Mouse (Mus musculus): Measurements from ENCODE around the gene Trem1. TPM values are rescaled to one million over a fixed set of nuclear protein-coding genes. Genes with fewer than 3 reads are reported as not detected.

Gene Trem1
- polyA plus RNA-seq, 1 experiment, result 0.03 TPM

DNA sequence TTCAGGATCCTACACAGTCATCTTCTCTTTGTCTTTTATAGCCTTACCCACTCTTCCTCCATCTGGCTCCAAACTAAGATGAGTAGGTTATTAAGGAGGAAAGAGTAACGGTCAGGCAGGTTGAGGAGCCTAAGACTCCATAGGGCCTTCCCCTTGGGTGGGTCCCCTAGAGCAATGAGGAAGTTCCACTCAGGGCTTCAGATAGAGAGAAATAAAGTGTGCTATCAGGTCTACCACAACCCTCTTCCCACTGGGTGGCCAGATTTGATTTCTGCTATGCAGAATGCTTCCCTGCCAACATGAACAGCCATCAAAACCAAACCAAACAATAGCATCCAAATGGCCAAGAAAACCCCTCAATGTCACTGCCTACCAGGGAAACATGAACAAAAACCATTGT lies 35.0 kb downstream of the Trem1 start:
- Histone ChIP-seq H3K36me3 (ENCODE audit: control insufficient read depth, insufficient read depth, low read length) (no peaks in the 10 kb centered on the region), H3K4me3 (ENCODE audit: insufficient read depth, low read depth, low read length) (no peak overlapping the region), H3K27ac (ENCODE audit: insufficient read depth, low read depth, low read length) (no peak overlapping the region), H3K27me3 (replicated peaks; ENCODE audit: control insufficient read depth, insufficient read depth, low read length) (no peaks in the 10 kb centered on the region), H3K4me1 (ENCODE audit: control insufficient read depth, insufficient read depth, low read length) (no peaks in the 10 kb centered on the region)
- TF ChIP-seq CTCF (conservative IDR thresholded peaks at IDR 0.05; ENCODE audit: insufficient read depth, insufficient read length, low read depth, low read length), result no peak
- TF ChIP-seq POLR2A (IDR thresholded peaks at IDR 0.05; ENCODE audit: low read depth, low read length), result no peak
- WGBS, result 83% methylated on average over 1 of the region's 1 CpGs
- no peak for DNase-seq

DNA sequence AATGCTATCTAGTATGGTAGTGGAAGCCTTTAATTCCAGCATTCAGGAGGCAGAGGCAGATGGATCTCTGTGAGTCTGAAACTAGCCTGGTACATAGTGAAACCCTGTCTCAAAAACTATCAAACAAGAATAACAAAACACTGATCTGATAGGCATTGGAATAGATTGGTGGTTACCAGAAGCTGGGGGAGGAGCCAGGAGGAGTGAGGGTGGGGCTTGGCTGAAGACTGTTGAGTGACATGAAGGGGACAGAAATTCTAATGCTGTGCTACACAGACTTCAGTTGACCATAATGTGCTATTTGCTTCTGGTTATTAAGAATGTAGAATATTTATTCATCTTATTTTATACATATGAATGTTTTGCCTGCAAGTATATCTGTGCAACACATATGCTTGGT lies 35.7 kb downstream of the Trem1 start:
- DNase-seq, result no peak
- TF ChIP-seq CTCF (conservative IDR thresholded peaks at IDR 0.05; ENCODE audit: insufficient read depth, insufficient read length, low read depth, low read length) (no peak), POLR2A (IDR thresholded peaks at IDR 0.05; ENCODE audit: low read depth, low read length) (no peak)
- no peaks in the 10 kb centered on the region for H3K36me3 ChIP-seq (ENCODE audit: control insufficient read depth, insufficient read depth, low read length)

DNA sequence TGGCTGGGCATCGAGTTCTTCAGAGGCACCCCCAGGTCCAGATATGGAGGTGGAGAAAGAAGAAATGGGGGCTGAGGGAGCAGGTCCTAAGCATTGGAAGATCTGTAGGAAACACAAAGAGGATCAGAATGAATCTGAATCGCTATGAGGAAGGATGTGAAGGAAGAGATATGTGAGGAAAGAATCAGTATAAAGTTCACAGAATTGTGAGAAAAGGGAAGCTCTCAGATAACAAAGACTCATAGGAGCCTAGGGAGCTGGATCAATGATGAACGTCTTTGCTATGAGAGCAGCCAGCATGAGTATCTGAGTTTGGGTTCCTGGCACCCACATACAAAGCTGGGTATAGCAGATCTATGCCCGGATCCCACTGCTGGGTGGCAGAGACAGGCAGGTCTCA lies 37.3 kb downstream of the Trem1 start:
- 73% methylated on average over 4 of the region's 4 CpGs for WGBS
- DNase-seq, result no peak
- H3K36me3 ChIP-seq (ENCODE audit: control insufficient read depth, insufficient read depth, low read length), result no peaks in the 10 kb centered on the region
- no peaks in the 10 kb centered on the region for H3K4me1 ChIP-seq (ENCODE audit: control insufficient read depth, insufficient read depth, low read length)
- no peak overlapping the region for H3K4me3 ChIP-seq (ENCODE audit: insufficient read depth, low read depth, low read length)
- no peak overlapping the region for H3K27ac ChIP-seq (ENCODE audit: insufficient read depth, low read depth, low read length)
- H3K27me3 ChIP-seq (replicated peaks; ENCODE audit: control insufficient read depth, insufficient read depth, low read length), result no peaks in the 10 kb centered on the region
- TF ChIP-seq CTCF (conservative IDR thresholded peaks at IDR 0.05; ENCODE audit: insufficient read depth, insufficient read length, low read depth, low read length) (no peak), POLR2A (IDR thresholded peaks at IDR 0.05; ENCODE audit: low read depth, low read length) (no peak)

More for the DNA sequence above, 35.7 kb downstream of the Trem1 start:
- no peak overlapping the region for H3K4me3 ChIP-seq (ENCODE audit: insufficient read depth, low read depth, low read length)
- no peak overlapping the region for H3K27ac ChIP-seq (ENCODE audit: insufficient read depth, low read depth, low read length)
- no peaks in the 10 kb centered on the region for H3K27me3 ChIP-seq (replicated peaks; ENCODE audit: control insufficient read depth, insufficient read depth, low read length)
- H3K4me1 ChIP-seq (ENCODE audit: control insufficient read depth, insufficient read depth, low read length), result no peaks in the 10 kb centered on the region

DNA sequence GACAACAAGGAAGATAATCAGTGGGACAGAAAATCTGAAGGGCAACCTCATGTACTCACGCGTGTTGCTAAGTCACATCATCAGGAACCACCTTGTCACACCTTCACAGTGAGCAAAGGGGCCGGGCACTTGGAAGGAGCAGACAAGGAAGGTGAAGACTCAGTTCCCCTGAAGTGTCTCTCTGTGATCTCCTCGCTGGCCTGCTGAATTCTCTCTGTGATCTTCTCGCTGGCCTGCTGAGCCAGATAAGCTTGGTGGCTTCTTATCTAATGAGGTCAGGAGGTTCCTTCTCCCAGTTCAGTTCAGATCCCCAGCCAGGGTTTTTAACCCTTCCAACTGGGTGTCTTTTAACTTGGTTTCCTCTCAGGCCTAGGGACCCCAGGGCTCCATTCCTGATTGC lies 39.6 kb downstream of the Trem1 start:
- no peak overlapping the region for H3K4me3 ChIP-seq (ENCODE audit: insufficient read depth, low read depth, low read length)
- WGBS, result 80% methylated on average over 5 of the region's 5 CpGs
- no peaks in the 10 kb centered on the region for H3K4me1 ChIP-seq (ENCODE audit: control insufficient read depth, insufficient read depth, low read length)
- no peak for DNase-seq
- no peak overlapping the region for H3K27ac ChIP-seq (ENCODE audit: insufficient read depth, low read depth, low read length)
- no peaks in the 10 kb centered on the region for H3K27me3 ChIP-seq (replicated peaks; ENCODE audit: control insufficient read depth, insufficient read depth, low read length)
- no peaks in the 10 kb centered on the region for H3K36me3 ChIP-seq (ENCODE audit: control insufficient read depth, insufficient read depth, low read length)
- TF ChIP-seq CTCF (conservative IDR thresholded peaks at IDR 0.05; ENCODE audit: insufficient read depth, insufficient read length, low read depth, low read length) (no peak), POLR2A (IDR thresholded peaks at IDR 0.05; ENCODE audit: low read depth, low read length) (no peak)

DNA sequence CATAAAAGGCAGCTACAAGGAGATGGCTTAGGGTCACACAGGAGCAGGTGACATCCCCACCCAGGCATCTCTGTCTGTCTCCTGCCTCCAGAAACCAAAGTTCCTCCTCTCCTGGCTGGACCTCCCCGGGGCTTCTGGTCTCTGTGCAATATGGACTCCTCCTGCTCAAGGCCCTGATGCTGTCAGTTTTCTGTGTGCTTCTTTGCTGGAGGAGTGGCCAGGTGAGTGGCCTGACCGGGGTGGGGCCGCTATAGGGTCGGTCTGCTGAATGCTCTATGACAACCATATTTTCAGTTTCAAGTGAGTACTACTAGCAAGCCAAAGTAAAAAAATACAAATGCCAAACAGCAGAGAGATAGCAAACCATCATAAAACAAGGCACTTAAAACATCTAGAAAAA lies 40.0 kb downstream of the Trem1 start:
- H3K4me1 ChIP-seq (ENCODE audit: control insufficient read depth, insufficient read depth, low read length), result no peaks in the 10 kb centered on the region
- no peaks in the 10 kb centered on the region for H3K27me3 ChIP-seq (replicated peaks; ENCODE audit: control insufficient read depth, insufficient read depth, low read length)
- TF ChIP-seq CTCF (conservative IDR thresholded peaks at IDR 0.05; ENCODE audit: insufficient read depth, insufficient read length, low read depth, low read length) (no peak), POLR2A (IDR thresholded peaks at IDR 0.05; ENCODE audit: low read depth, low read length) (no peak)
- no peak overlapping the region for H3K4me3 ChIP-seq (ENCODE audit: insufficient read depth, low read depth, low read length)
- WGBS, result 91% methylated on average over 4 of the region's 4 CpGs
- DNase-seq, result no peak
- no peaks in the 10 kb centered on the region for H3K36me3 ChIP-seq (ENCODE audit: control insufficient read depth, insufficient read depth, low read length)
- H3K27ac ChIP-seq (ENCODE audit: insufficient read depth, low read depth, low read length), result no peak overlapping the region

DNA sequence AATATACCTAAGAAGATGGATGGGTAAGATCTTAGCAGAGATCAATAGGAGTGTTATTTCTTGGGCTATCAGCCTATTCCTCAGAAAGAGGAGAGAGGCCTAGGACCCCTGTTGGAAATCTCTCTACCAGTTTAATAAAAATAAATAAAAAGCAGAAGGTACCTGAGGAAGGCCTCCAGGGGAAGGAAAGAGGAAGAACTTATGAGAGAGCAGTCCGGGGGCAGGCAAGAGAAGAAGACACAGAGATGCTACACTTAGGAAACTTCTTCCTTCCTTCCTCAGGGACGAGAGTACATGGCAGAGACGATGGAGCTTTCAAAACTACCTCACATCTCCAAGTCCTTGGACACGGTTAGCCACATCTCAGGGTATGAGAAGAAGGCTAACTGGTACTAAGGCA lies 41.5 kb downstream of the Trem1 start:
- Histone ChIP-seq H3K27ac (ENCODE audit: insufficient read depth, low read depth, low read length) (no peak overlapping the region), H3K27me3 (replicated peaks; ENCODE audit: control insufficient read depth, insufficient read depth, low read length) (no peaks in the 10 kb centered on the region), H3K4me3 (ENCODE audit: insufficient read depth, low read depth, low read length) (no peak overlapping the region), H3K4me1 (ENCODE audit: control insufficient read depth, insufficient read depth, low read length) (no peaks in the 10 kb centered on the region), H3K36me3 (ENCODE audit: control insufficient read depth, insufficient read depth, low read length) (no peaks in the 10 kb centered on the region)
- WGBS, result 73% methylated on average over 4 of the region's 4 CpGs
- TF ChIP-seq POLR2A (IDR thresholded peaks at IDR 0.05; ENCODE audit: low read depth, low read length), result no peak
- TF ChIP-seq CTCF (conservative IDR thresholded peaks at IDR 0.05; ENCODE audit: insufficient read depth, insufficient read length, low read depth, low read length), result no peak
- no peak for DNase-seq

DNA sequence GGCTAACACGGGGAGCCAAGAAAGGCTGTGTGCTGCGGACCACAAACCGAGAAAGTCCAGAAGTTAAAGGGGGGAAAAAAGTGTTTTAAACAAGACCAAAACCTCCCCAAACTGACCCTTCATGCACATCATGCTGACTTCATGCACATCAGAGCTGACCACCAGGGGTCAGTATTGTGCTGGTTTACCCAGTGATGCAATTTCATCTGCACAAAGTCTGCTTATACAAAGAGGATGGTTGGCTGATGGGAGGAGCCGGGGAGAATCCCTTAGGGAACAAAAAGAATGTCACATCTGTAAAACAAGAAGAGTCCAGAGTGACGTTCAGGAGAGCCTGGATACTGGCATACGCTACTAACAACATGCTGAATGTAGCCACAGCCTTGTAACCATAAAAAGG lies 42.3 kb downstream of the Trem1 start:
- peak; percentile 85 for TF ChIP-seq CTCF (conservative IDR thresholded peaks at IDR 0.05; ENCODE audit: insufficient read depth, insufficient read length, low read depth, low read length)
- TF ChIP-seq POLR2A (IDR thresholded peaks at IDR 0.05; ENCODE audit: low read depth, low read length), result no peak
- peak; percentile 80 for DNase-seq
- Histone ChIP-seq H3K4me3 (ENCODE audit: insufficient read depth, low read depth, low read length) (no peak overlapping the region), H3K4me1 (ENCODE audit: control insufficient read depth, insufficient read depth, low read length) (no peaks in the 10 kb centered on the region), H3K27me3 (replicated peaks; ENCODE audit: control insufficient read depth, insufficient read depth, low read length) (no peaks in the 10 kb centered on the region), H3K36me3 (ENCODE audit: control insufficient read depth, insufficient read depth, low read length) (no peaks in the 10 kb centered on the region), H3K27ac (ENCODE audit: insufficient read depth, low read depth, low read length) (no peak overlapping the region)
- 33% methylated on average over 6 of the region's 6 CpGs for WGBS

DNA sequence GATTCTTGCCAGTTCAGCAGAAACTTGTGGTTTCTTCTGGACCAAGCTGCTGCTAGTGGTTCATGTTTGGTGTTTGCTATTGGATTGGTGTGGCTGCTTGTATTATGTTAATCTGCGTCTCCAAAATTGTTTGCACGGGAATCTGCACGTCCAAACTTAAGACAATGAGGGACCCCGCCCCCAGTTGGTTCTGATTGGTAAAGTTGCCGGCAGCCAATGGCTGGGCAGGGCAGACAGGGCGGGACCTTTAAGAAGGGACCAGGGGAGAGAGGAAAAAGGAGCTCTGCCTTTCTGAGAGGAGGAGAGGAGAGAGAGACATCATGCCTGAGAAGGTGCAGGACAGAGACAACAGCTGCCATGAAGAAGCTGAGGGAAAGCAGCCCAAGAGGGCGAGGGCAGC lies 43.2 kb downstream of the Trem1 start:
- 59% methylated on average over 7 of the region's 7 CpGs for WGBS
- H3K27me3 ChIP-seq (replicated peaks; ENCODE audit: control insufficient read depth, insufficient read depth, low read length), result no peaks in the 10 kb centered on the region
- no peak for TF ChIP-seq CTCF (conservative IDR thresholded peaks at IDR 0.05; ENCODE audit: insufficient read depth, insufficient read length, low read depth, low read length)
- no peak for TF ChIP-seq POLR2A (IDR thresholded peaks at IDR 0.05; ENCODE audit: low read depth, low read length)
- no peaks in the 10 kb centered on the region for H3K4me1 ChIP-seq (ENCODE audit: control insufficient read depth, insufficient read depth, low read length)
- no peak overlapping the region for H3K27ac ChIP-seq (ENCODE audit: insufficient read depth, low read depth, low read length)
- no peak overlapping the region for H3K4me3 ChIP-seq (ENCODE audit: insufficient read depth, low read depth, low read length)
- DNase-seq, result no peak
- no peaks in the 10 kb centered on the region for H3K36me3 ChIP-seq (ENCODE audit: control insufficient read depth, insufficient read depth, low read length)

All from kidney, adult 2 months (tissue).